Mouse (Mus musculus) thymus, adult 2 months (tissue): ENCODE results near the gene Gm21976. TPM values are rescaled to one million over a fixed set of nuclear protein-coding genes. Genes with fewer than 3 reads are reported as not detected.

Source experiments
- DNase-seq: peaks from one replicate; pipeline ENCODE4 v3.0.0; 2021
- H3K27ac ChIP-seq: fragments of 200-500 bp; 2 replicates; pipeline ENCODE4 v1.5.1; 2012; ENCODE audit warnings: low read length, control low read depth; ENCODE audit not compliant: control insufficient read depth, insufficient read depth
- H3K27me3 ChIP-seq: fragments of 200-500 bp; 2 replicates; pipeline ENCODE4 v1.6.1; 2012; ENCODE audit warnings: mild to moderate bottlenecking, low read length, moderate library complexity, mixed read lengths; ENCODE audit not compliant: control insufficient read depth, insufficient read depth
- H3K36me3 ChIP-seq: fragments of 200-500 bp; 2 replicates; pipeline ENCODE4 v1.6.1; 2012; ENCODE audit warnings: mild to moderate bottlenecking, low read length, moderate library complexity; ENCODE audit not compliant: control insufficient read depth, insufficient read depth
- H3K4me1 ChIP-seq: fragments of 200-500 bp; replicated peaks from 2 replicates; pipeline ENCODE4 v1.6.1; 2012; ENCODE audit warnings: low read length; ENCODE audit not compliant: control insufficient read depth, insufficient read depth
- H3K4me3 ChIP-seq: fragments of 200-500 bp; 2 replicates; pipeline ENCODE4 v1.5.1; 2012; ENCODE audit warnings: mild to moderate bottlenecking, low read length, control low read depth, moderate library complexity; ENCODE audit not compliant: control insufficient read depth, insufficient read depth
- CTCF ChIP-seq: fragments of 200-500 bp; IDR thresholded peaks from 2 replicates; pipeline ENCODE4 v1.5.1; 2012; ENCODE audit warnings: mild to moderate bottlenecking, control low read depth, low read length, moderate library complexity, borderline replicate concordance; ENCODE audit not compliant: control insufficient read depth, poor library complexity, insufficient read depth; ENCODE audit errors: extremely low read depth
- POLR2A ChIP-seq: fragments of 200-500 bp; IDR thresholded peaks from 2 replicates; pipeline ENCODE4 v1.6.1; 2012; ENCODE audit warnings: mild to moderate bottlenecking, low read length, control low read depth, moderate library complexity; ENCODE audit not compliant: control insufficient read depth, poor library complexity, insufficient read depth; ENCODE audit errors: extremely low read depth
- WGBS: fragments of 180-500 bp; shearing (Covaris S2); methylation state at CpG from one replicate; pipeline ENCODE4 v1.1.7; 2018; 5-methylcytosine and 5-hydroxymethylcytosine counted together
- polyA plus RNA-seq: library from polyadenylated mRNA; depleted of rRNA; stranded (reverse); fragments of >200 nt; gene quantifications from 2 replicates; pipeline ENCODE4 v1.2.3, GENCODE M21; 2012; rRNA removed

Gene Gm21976
- polyA plus RNA-seq = 0.34 TPM in 1 of 2 replicates, not detected in the other

DNA sequence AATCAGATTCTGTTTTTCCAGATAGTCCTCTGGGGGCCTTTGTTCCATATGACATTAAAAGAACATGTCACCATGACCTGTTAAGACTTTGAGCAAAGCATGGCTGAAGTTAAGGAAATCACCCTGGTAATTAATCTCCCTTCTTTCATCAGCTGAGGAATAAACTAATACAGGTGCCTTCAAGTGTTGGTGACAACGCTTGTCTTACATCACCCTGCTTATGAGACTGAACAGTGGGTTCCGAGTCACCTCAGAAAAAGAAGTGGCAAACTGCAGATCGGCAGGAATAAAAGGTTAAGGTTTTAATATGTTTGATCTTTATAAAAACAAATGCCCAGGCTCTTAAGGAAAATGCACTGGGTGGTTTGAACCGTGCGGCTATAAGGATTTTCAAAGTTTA lies at the start of gene Gm21976:
TSS of gene Gm21976 (plus strand) at position 202 of the 400 bp plus-strand sequence.
- DNase-seq = no peak
- no peaks in the 10 kb centered on the region for H3K4me1 ChIP-seq
- WGBS = 93% methylated on average over 5 of the region's 5 CpGs
- no peak within 1 kb of the TSS for H3K27ac ChIP-seq
- peaks cover 4% of the 10 kb centered on the region; the same call in 1 of the 2 replicates for H3K36me3 ChIP-seq
- H3K4me3 ChIP-seq = no peak within 1 kb of the TSS
- no peaks in the 10 kb centered on the region for H3K27me3 ChIP-seq
- TF ChIP-seq CTCF (no peak), POLR2A (no peak)

DNA sequence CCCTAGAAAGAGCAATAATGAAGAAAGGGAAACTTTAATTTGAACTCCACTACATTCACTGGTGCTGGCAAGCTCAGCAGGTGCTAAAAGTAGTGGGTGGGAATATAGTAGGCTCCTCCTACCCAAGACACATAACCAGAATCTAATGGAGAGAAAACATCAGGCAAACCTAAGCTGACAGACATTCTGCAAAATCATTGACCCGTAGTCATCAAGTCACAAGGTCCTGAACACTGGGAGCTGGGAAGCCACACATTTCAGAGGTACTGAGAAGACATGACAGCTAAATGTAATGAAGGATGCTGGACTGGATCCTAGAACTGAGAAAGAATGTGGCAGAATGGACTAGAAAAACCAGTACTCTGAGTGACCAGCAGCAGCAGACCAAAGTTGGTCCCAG lies 49.2 kb upstream of the Gm21976 start:
- WGBS = 89% methylated on average over 1 of the region's 1 CpGs
- H3K4me1 ChIP-seq = no peaks in the 10 kb centered on the region
- H3K4me3 ChIP-seq = no peak overlapping the region
- H3K27ac ChIP-seq = no peak overlapping the region
- DNase-seq = no peak
- TF ChIP-seq CTCF (no peak), POLR2A (no peak)
- H3K27me3 ChIP-seq = no peaks in the 10 kb centered on the region; the same call in 1 of the 2 replicates
- H3K36me3 ChIP-seq = no peaks in the 10 kb centered on the region

DNA sequence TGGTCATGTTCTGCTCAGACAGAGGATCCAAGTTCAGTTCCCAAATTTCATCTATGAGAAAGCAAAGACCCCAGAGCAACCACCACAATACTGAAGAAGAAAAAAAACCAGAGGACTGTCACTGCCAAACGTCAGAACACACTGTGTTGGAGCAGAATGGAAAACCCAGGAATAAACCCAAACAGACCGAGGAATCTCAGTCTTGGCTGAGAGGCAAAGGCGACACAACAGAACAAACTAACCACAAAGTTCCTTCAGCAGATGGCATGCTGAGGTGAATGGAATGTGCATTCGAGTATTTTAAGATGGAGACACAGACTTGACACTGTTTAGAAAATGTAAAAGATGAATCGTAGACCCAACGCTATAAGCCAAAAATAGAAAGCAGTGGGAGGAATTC lies 44.2 kb upstream of the Gm21976 start:
- no peak for DNase-seq

DNA sequence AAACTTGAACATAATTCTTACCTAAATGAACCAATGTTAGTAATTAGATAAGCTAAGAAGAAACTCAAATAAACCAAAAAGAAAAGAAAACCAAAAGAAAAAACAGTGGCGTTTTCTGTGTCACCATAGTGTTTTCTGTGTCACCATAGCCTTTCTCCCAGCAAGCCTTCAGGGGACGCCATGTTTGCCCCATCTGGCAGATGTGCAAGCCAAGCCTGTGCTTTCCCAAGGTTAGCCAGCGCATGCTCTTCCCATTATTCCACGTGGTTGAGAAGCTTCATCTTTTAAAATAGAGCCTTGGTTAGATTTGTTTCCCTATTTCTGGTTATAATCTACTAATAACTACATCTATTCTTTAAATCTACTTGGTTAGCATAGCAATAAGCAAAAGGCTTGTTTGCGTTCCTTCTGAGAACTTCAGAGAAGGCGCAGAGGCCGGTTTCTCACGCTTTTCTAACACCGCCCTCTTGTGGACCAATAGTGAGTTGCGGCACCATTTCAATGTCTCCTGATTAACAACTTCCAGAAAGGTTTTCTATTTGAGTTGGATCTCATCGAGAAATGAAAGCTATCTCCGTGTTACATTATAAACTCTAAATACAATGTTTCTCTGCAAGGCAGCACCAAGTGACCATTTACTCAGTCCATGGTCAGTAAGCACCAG lies 39.6 kb upstream of the Gm21976 start:
- TF ChIP-seq POLR2A (no peak), CTCF (no peak)
- Histone ChIP-seq H3K27ac (no peak overlapping the region), H3K27me3 (no peaks in the 10 kb centered on the region), H3K36me3 (no peaks in the 10 kb centered on the region), H3K4me1 (no peaks in the 10 kb centered on the region), H3K4me3 (no peak overlapping the region)
- DNase-seq = peak; percentile 51
- 24% methylated on average over 12 of the region's 12 CpGs for WGBS

More for the DNA sequence above, 44.2 kb upstream of the Gm21976 start:
- H3K27me3 ChIP-seq = no peaks in the 10 kb centered on the region
- no peaks in the 10 kb centered on the region for H3K36me3 ChIP-seq
- WGBS = 79% methylated on average over 6 of the region's 6 CpGs
- no peak overlapping the region for H3K4me3 ChIP-seq
- H3K27ac ChIP-seq = no peak overlapping the region
- TF ChIP-seq CTCF (no peak), POLR2A (no peak)
- no peaks in the 10 kb centered on the region for H3K4me1 ChIP-seq

DNA sequence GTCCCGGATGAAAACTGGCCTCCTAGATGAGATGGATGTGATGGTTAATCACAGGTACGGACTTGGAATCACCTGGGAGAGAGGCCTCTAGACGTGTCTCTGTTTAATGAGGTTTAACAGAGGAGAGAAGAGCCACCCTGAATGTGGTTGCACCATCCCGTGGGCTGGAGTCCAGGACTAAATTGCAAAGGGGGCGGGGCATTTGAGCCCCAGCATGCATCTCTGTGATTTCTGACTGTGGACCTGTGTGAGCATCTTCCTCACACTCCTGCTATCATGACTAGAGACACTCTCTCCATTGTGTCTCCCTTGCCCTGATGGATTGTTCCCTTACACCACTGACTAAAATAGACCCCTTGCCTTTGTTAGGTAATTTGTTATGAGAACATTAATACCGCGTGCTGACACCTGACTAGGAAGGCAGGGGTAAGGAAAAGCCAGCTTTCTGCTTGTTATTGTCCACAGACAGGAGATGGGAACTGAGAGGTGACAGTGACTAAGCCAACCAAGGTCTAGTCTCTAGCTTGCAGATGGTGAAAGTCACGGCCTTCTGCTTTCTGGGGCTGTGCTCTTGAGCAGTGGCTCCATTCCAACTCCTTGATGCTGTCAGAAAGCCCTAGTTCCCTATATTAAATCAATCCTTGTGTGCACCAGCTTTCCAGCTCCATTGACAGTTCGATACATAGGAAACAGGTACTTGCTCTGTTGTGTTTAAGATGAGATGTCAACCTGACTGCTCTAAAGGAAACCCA lies 38.0 kb upstream of the Gm21976 start:
- peaks cover 2% of the 10 kb centered on the region; the same call in 1 of the 2 replicates for H3K4me1 ChIP-seq

DNA sequence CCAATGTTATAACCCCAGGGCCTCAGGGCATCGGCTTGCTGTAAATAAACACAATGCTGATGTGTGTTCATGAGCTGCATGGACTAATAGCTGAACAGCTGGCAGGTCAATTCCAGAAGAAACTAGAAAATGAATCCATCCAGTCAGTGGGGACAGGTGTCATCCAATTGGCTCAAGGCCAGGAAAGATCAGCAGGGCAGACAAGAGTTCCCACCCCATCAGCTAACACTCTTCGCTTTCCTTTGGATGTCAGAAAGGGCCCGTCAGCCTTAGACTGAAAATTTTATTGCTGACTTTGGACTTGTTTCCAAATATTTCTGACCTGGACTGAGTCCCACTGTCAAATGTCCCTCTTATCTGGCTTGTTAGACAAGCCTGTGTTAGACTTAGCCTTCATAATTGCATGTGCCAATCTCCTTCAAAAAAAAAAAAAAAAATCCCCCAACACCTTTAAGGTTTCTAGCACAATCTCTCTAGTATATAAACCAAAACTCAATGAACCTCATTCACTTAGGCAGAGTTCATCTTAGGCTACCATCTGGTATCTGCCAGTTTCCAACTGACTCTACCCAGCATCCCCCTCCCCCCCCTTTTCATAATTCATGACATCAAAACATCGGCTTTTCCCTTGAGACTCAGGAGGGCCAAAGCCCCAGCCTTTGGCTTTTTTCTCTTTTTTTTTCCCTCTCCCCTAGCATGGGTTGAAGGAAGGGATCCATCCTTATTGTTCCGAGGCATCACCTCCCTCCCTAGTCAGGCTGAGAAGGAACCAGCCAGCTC lies 34.9 kb upstream of the Gm21976 start:
- TF ChIP-seq CTCF (no peak), POLR2A (no peak)
- Histone ChIP-seq H3K4me3 (no peak overlapping the region), H3K27me3 (no peaks in the 10 kb centered on the region), H3K4me1 (peaks cover 2% of the 10 kb centered on the region; the same call in 1 of the 2 replicates), H3K27ac (no peak overlapping the region), H3K36me3 (peaks cover 20% of the 10 kb centered on the region)
- DNase-seq = no peak
- WGBS = 85% methylated on average over 5 of the region's 5 CpGs

More for the DNA sequence above, 38.0 kb upstream of the Gm21976 start:
- no peak overlapping the region for H3K27ac ChIP-seq
- H3K27me3 ChIP-seq = no peaks in the 10 kb centered on the region
- no peak for TF ChIP-seq POLR2A
- no peak for TF ChIP-seq CTCF
- DNase-seq = no peak
- no peak overlapping the region for H3K4me3 ChIP-seq
- no peaks in the 10 kb centered on the region for H3K36me3 ChIP-seq
- WGBS = 64% methylated on average over 9 of the region's 9 CpGs
